Mouse (Mus musculus): ENCODE measurements around the gene Prrc2b. TPM values are rescaled to one million over a fixed set of nuclear protein-coding genes. Genes with fewer than 3 reads are reported as not detected.

The Prrc2b gene
- total RNA-seq (2014; rRNA removed; ENCODE audit: low replicate concordance) (66.5 and 74.1 TPM in 2 replicates), polyA plus RNA-seq (2015; fragmentation: Nextera tagmentation; extraction: Ambion mirVana) (16.1 and 19.5 TPM in 2 replicates)

DNA sequence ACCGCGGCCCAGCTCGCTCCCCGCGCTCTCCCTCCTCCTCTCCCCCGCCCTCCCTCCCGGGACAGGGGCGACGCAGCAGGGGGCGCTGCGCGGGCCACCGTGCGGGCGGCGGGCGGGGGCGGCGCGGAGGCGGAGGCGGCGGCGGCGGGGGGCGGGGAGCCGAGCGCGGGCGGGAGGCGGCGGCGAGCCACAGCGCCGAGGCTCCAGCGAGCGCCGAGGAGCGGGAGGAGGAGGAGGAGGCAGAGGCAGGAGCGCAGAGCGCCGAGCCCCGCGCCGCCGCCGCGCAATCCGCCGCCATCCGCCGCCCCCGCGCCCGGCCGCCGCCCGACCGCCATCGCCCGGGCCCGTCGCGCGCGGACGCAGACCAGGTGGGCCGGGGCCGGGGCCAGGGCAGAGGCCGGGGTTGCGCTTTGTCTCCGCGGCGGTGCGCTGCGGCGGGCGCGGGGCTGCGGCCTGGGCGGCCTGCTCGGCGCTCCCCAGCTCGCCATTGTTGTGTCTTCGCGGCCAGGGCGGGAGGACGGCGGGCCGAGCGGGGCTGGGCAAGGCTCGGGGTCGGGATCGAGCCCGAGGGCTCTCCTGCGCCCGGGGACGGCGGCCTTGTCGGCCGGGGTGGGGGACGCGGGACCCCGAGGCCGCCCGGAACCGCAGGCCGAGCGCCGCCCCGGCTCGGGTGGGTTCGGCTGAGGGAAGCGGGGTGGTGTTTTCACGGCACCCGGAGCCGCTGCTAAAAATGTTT lies at the start of gene Prrc2b:
TSS of gene Prrc2b (plus strand) at position 159 of the 736 bp plus-strand sequence.
- Histone ChIP-seq H3K4me3 (ENCODE audit: low read depth, low read length) (peak within 1 kb of the TSS; percentile 84), H3K27me3 (ENCODE audit: control insufficient read depth, insufficient read depth, low read length) (no peaks in the 10 kb centered on the region), H3K36me3 (replicated peaks; ENCODE audit: control insufficient read depth, insufficient read depth, low read length) (no peaks in the 10 kb centered on the region), H3K9me3 (replicated peaks; ENCODE audit: control insufficient read depth, low read length) (no peaks in the 10 kb centered on the region), H3K27ac (ENCODE audit: low read depth) (peak within 1 kb of the TSS; percentile 97), H3K4me2 (ENCODE audit: low read depth, low read length) (peak within 1 kb of the TSS; percentile 73), H3K9ac (replicated peaks; ENCODE audit: low read depth, low read length) (peak within 1 kb of the TSS; percentile 98), H3K4me1 (ENCODE audit: control insufficient read depth, insufficient read depth) (peaks cover 37% of the 10 kb centered on the region)
- TF ChIP-seq EP300 (IDR thresholded peaks at IDR 0.05; ENCODE audit: low read depth) (no peak), CTCF (IDR thresholded peaks at IDR 0.05; ENCODE audit: low read depth) (peak; percentile 38)
- WGBS, result under 1% methylated on average over 65 of the region's 117 CpGs
- DNase-seq (ENCODE audit: low spot score), result peak; percentile 59
- ATAC-seq (ENCODE audit: insufficient read depth, low read depth), result peak; percentile 69

DNA sequence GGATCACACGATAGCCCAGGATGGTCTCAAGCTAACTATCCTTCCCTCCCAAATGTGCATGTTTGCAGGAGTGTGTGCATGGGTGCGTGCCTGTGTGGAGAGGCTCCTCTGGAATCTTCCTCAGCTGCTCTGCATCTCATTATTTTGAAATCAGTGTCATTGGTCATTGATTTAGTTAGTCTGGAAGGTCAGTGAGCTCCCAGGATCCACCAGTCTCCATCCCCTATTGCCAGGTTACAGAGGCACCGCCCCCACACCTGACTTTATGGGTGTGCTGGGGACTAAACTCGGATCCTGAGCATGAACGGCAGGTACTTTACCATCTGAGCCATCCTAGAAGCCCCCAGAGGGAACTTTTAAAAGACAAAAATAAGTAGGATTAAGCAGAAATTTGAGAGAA lies 47.9 kb upstream of the Prrc2b start:
- Histone ChIP-seq H3K36me3 (replicated peaks; ENCODE audit: control insufficient read depth, insufficient read depth, low read length) (0 out of 2 replicates have a peak, but pooled peaks cover 4% of the 10 kb centered on the region), H3K9ac (replicated peaks; ENCODE audit: low read depth, low read length) (no peak overlapping the region), H3K27ac (ENCODE audit: low read depth) (no peak overlapping the region), H3K9me3 (replicated peaks; ENCODE audit: control insufficient read depth, low read length) (no peaks in the 10 kb centered on the region), H3K4me2 (ENCODE audit: low read depth, low read length) (no peak overlapping the region), H3K27me3 (ENCODE audit: control insufficient read depth, insufficient read depth, low read length) (no peaks in the 10 kb centered on the region), H3K4me1 (ENCODE audit: control insufficient read depth, insufficient read depth) (peaks cover 26% of the 10 kb centered on the region), H3K4me3 (ENCODE audit: low read depth, low read length) (no peak overlapping the region)
- no peak for DNase-seq (ENCODE audit: low spot score)
- ATAC-seq (ENCODE audit: insufficient read depth, low read depth), result no peak
- no peak for TF ChIP-seq CTCF (IDR thresholded peaks at IDR 0.05; ENCODE audit: low read depth)
- TF ChIP-seq EP300 (IDR thresholded peaks at IDR 0.05; ENCODE audit: low read depth), result no peak
- WGBS, result 64% methylated on average over 5 of the region's 5 CpGs

DNA sequence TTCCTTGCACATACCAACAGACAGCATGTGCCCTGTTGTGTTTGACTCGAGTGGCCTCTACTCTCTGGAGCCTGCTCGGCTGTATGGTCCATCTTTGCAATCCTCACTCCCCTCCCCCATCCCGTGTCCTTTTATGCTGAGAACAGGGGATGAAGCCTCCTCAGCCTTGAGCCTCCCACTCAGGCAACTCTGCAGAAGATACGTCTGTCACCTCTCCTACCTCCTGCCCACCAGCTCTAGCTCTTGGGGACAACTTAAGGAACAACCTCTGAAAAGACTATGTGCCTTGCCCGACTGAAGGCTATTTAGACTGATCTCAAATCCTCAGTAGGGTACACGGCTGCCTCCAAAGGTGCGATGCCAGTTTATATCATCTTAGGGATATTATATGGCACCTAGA lies 47.3 kb upstream of the Prrc2b start:
- no peak overlapping the region for H3K9ac ChIP-seq (replicated peaks; ENCODE audit: low read depth, low read length)
- 72% methylated on average over 7 of the region's 7 CpGs for WGBS

GRCm38 (mm10) chr2:32104122-32104521 lies 46.8 kb upstream of the Prrc2b start:
- H3K36me3 ChIP-seq (replicated peaks; ENCODE audit: control insufficient read depth, insufficient read depth, low read length), result 0 out of 2 replicates have a peak, but pooled peaks cover 4% of the 10 kb centered on the region
- H3K4me2 ChIP-seq (ENCODE audit: low read depth, low read length), result no peak overlapping the region
- no peaks in the 10 kb centered on the region for H3K27me3 ChIP-seq (ENCODE audit: control insufficient read depth, insufficient read depth, low read length)
- H3K9ac ChIP-seq (replicated peaks; ENCODE audit: low read depth, low read length), result no peak overlapping the region
- 69% methylated on average over 7 of the region's 7 CpGs for WGBS
- ATAC-seq (ENCODE audit: insufficient read depth, low read depth), result no peak
- TF ChIP-seq EP300 (IDR thresholded peaks at IDR 0.05; ENCODE audit: low read depth), result no peak
- no peak for TF ChIP-seq CTCF (IDR thresholded peaks at IDR 0.05; ENCODE audit: low read depth)
- no peaks in the 10 kb centered on the region for H3K9me3 ChIP-seq (replicated peaks; ENCODE audit: control insufficient read depth, low read length)
- DNase-seq (ENCODE audit: low spot score), result no peak
- no peak overlapping the region for H3K4me3 ChIP-seq (ENCODE audit: low read depth, low read length)
- H3K4me1 ChIP-seq (ENCODE audit: control insufficient read depth, insufficient read depth), result peaks cover 26% of the 10 kb centered on the region
- peak overlapping the region; percentile 85; the same call in 1 of the 2 replicates for H3K27ac ChIP-seq (ENCODE audit: low read depth)

More for the DNA sequence above, 47.3 kb upstream of the Prrc2b start:
- no peak for ATAC-seq (ENCODE audit: insufficient read depth, low read depth)
- Histone ChIP-seq H3K4me3 (ENCODE audit: low read depth, low read length) (no peak overlapping the region), H3K4me2 (ENCODE audit: low read depth, low read length) (no peak overlapping the region), H3K9me3 (replicated peaks; ENCODE audit: control insufficient read depth, low read length) (no peaks in the 10 kb centered on the region), H3K4me1 (ENCODE audit: control insufficient read depth, insufficient read depth) (peaks cover 26% of the 10 kb centered on the region), H3K36me3 (replicated peaks; ENCODE audit: control insufficient read depth, insufficient read depth, low read length) (0 out of 2 replicates have a peak, but pooled peaks cover 4% of the 10 kb centered on the region), H3K27me3 (ENCODE audit: control insufficient read depth, insufficient read depth, low read length) (no peaks in the 10 kb centered on the region), H3K27ac (ENCODE audit: low read depth) (0 out of 2 replicates have a peak overlapping the region, but pooled peaks have one; percentile 85)
- no peak for DNase-seq (ENCODE audit: low spot score)
- TF ChIP-seq EP300 (IDR thresholded peaks at IDR 0.05; ENCODE audit: low read depth), result no peak
- no peak for TF ChIP-seq CTCF (IDR thresholded peaks at IDR 0.05; ENCODE audit: low read depth)

DNA sequence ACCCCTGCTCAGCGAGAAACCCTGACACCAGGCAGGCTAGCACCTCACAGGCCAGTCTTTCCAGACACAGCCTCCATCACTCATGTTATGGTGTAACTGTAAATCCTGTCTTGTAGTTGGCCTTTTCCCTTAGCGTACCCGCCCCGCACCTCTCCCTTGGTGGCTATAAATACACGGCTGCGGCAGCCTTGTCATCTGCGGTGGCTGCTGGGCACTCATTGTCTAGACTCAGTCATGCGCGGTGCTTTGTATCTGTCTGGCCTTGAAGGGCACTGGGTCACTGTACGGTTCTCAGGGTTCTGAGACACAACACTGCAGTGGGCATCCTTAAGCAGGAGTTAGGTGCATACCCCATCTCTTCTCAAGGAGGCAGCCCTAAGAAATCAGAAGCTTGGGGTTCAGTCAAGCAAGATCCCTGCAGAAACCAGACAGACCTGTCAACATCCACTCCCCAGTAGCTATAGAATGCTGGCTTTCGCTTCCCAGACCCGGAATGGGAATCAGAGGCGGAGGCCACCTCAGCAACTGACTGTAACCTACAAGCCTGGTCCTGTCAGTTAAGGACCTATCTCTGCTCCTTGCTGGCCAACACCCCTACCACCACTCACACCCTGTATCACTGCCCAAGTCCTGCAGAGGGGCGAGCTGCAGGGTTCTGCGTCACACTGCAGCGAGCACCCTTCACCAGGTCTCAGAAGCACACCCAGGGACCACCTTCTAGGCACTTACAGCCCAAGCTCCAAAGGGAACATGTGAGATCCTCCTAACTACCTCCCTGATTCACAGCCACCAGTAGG lies 45.6 kb upstream of the Prrc2b start:
- H3K36me3 ChIP-seq (replicated peaks; ENCODE audit: control insufficient read depth, insufficient read depth, low read length), result peaks cover 13% of the 10 kb centered on the region
- DNase-seq (ENCODE audit: low spot score) (peak; percentile 77), ATAC-seq (ENCODE audit: insufficient read depth, low read depth) (peak; percentile 87)
- peaks cover 26% of the 10 kb centered on the region for H3K4me1 ChIP-seq (ENCODE audit: control insufficient read depth, insufficient read depth)
- 0 out of 2 replicates have a peak overlapping the region, but pooled peaks have one; percentile 9 for H3K9ac ChIP-seq (replicated peaks; ENCODE audit: low read depth, low read length)
- TF ChIP-seq CTCF (IDR thresholded peaks at IDR 0.05; ENCODE audit: low read depth) (no peak), EP300 (IDR thresholded peaks at IDR 0.05; ENCODE audit: low read depth) (no peak)
- H3K4me3 ChIP-seq (ENCODE audit: low read depth, low read length), result no peak overlapping the region
- no peaks in the 10 kb centered on the region for H3K9me3 ChIP-seq (replicated peaks; ENCODE audit: control insufficient read depth, low read length)
- peak overlapping the region; percentile 85 for H3K27ac ChIP-seq (ENCODE audit: low read depth)
- WGBS, result 33% methylated on average over 16 of the region's 16 CpGs
- H3K4me2 ChIP-seq (ENCODE audit: low read depth, low read length), result no peak overlapping the region
- H3K27me3 ChIP-seq (ENCODE audit: control insufficient read depth, insufficient read depth, low read length), result no peaks in the 10 kb centered on the region
